In genomic region chr12:113155076-113155771, GRCm38 (mm10) we compare ENCODE assay signal across 8 mouse cellular contexts. TPM values are rescaled to one million over a fixed set of nuclear protein-coding genes. Genes with fewer than 3 reads are reported as not detected.
DNase-seq lines count a peak whose midpoint lies in the region; ATAC-seq and TF ChIP-seq lines count a peak whose summit lies in the region.

No protein-coding gene starts in this region.

- H3K4me2 ChIP-seq in liver, embryonic 12.5 days: peak overlapping the region; percentile 92
- H3K4me2 ChIP-seq in midbrain, postnatal 0 days (ENCODE audit: low read depth, low read length, poor library complexity, severe bottlenecking): peak overlapping the region; percentile 64

- WGBS in liver, embryonic 12.5 days (ENCODE audit: insufficient replicate concordance): 5% methylated on average over 32 of the region's 32 CpGs
- WGBS in midbrain, postnatal 0 days: 5% methylated on average over 32 of the region's 32 CpGs

- H3K9ac ChIP-seq in liver, embryonic 12.5 days: peak overlapping the region; percentile 68
- peak overlapping the region; percentile 58 for H3K9ac ChIP-seq in midbrain, postnatal 0 days (replicated peaks; ENCODE audit: low read length, poor library complexity, severe bottlenecking)

- DNase-seq in spleen, adult 18-20 months: peak; percentile 61 to 62
- DNase-seq in spleen, postnatal 14 days (ENCODE audit: low spot score in 2 of 2): no peak
- peak; percentile 74 for DNase-seq in cerebellum, adult 11-12 months
- DNase-seq in gastrocnemius, postnatal 10 days: peak; percentile 36
- DNase-seq in midbrain, postnatal 0 days (ENCODE audit: low spot score): peak; percentile 39
- DNase-seq in thymus, postnatal 25 days: peak; percentile 74

- no peak for TF ChIP-seq CTCF in midbrain, postnatal 0 days (IDR thresholded peaks at IDR 0.05)

- peaks cover 58% of the 10 kb centered on the region for H3K4me1 ChIP-seq in liver, embryonic 12.5 days
- H3K4me1 ChIP-seq in midbrain, postnatal 0 days (ENCODE audit: insufficient read depth, low read length): peaks cover 10% of the 10 kb centered on the region; the same call in 1 of the 2 replicates

- peak; percentile 5 for ATAC-seq in inflammation-experienced regulatory T-cells, adult 6 months
- no peak for ATAC-seq in liver, embryonic 12.5 days
- ATAC-seq in midbrain, postnatal 0 days (ENCODE audit: low FRiP score): peak; percentile 0; the same call in 1 of the 2 replicates

- H3K4me3 ChIP-seq in liver, embryonic 12.5 days: peak overlapping the region; percentile 78
- H3K4me3 ChIP-seq in midbrain, postnatal 0 days (ENCODE audit: low read depth, low read length): peak overlapping the region; percentile 33

- peak overlapping the region; percentile 67 for H3K27ac ChIP-seq in liver, embryonic 12.5 days
- peak overlapping the region; percentile 60 for H3K27ac ChIP-seq in midbrain, postnatal 0 days (ENCODE audit: low read depth, low read length)

- H3K36me3 ChIP-seq in liver, embryonic 12.5 days: peaks cover 22% of the 10 kb centered on the region
- H3K36me3 ChIP-seq in midbrain, postnatal 0 days (ENCODE audit: insufficient read depth, low read length): no peaks in the 10 kb centered on the region

- peaks cover 33% of the 10 kb centered on the region for H3K27me3 ChIP-seq in liver, embryonic 12.5 days (replicated peaks)
- 0 out of 2 replicates have a peak, but pooled peaks cover 6% of the 10 kb centered on the region for H3K27me3 ChIP-seq in midbrain, postnatal 0 days (ENCODE audit: insufficient read depth, low read length)

- H3K9me3 ChIP-seq in liver, embryonic 12.5 days (replicated peaks): no peaks in the 10 kb centered on the region
- no peaks in the 10 kb centered on the region for H3K9me3 ChIP-seq in midbrain, postnatal 0 days (ENCODE audit: low read length)

RNA-seq across cellular contexts. Expression of gene Tedc1, which starts 1.0 kb away (rescaled TPM):
- 1 to 10 TPM; 2.0 to 2.5 TPM for total RNA-seq in gastrocnemius, postnatal 10 days (2021)
- polyA plus RNA-seq in inflammation-experienced regulatory T-cells, adult 6 months (2017; shearing (Covaris generic)): 10 to 100 TPM in 1 of 3 experiments, 1 to 10 TPM in 1, under 1 TPM in 1; 0.90 to 12.3 (median 3.1) TPM
- polyA plus RNA-seq in liver, embryonic 12.5 days (2016; fragmentation: Nextera tagmentation; extraction: Ambion mirVana): 18.3 and 18.5 TPM in 2 replicates
- 4.3 and 17.0 TPM in 2 replicates for total RNA-seq in midbrain, postnatal 0 days (2014; rRNA removed)
- polyA plus RNA-seq in midbrain, postnatal 0 days (2015; fragmentation: Nextera tagmentation; extraction: Ambion mirVana): 8.8 and 8.9 TPM in 2 replicates

RNA-seq across cellular contexts. Expression of gene Crip1, which starts 9.1 kb away (rescaled TPM):
- total RNA-seq in gastrocnemius, postnatal 10 days (2021): 100 to 1,000 TPM; 143 to 189 TPM
- 1,000 to 10,000 TPM in 1 of 3 experiments, 100 to 1,000 TPM in 2; 839 to 2,286 (median 900) TPM for polyA plus RNA-seq in inflammation-experienced regulatory T-cells, adult 6 months (2017; shearing (Covaris generic))
- polyA plus RNA-seq in liver, embryonic 12.5 days (2016; fragmentation: Nextera tagmentation; extraction: Ambion mirVana): 96.9 and 99.8 TPM in 2 replicates
- total RNA-seq in midbrain, postnatal 0 days (2014; rRNA removed): 2.5 and 3.9 TPM in 2 replicates
- polyA plus RNA-seq in midbrain, postnatal 0 days (2015; fragmentation: Nextera tagmentation; extraction: Ambion mirVana): 25.0 and 26.0 TPM in 2 replicates

RNA-seq across cellular contexts. Expression of gene Crip2, which starts 15.2 kb away (rescaled TPM):
- total RNA-seq in gastrocnemius, postnatal 10 days (2021): 100 to 1,000 TPM in 1 of 2 experiments, 10 to 100 TPM in 1; 94.0 to 102 TPM
- 10 to 100 TPM in 1 of 3 experiments, 1 to 10 TPM in 2; 4.9 to 10.4 (median 6.0) TPM for polyA plus RNA-seq in inflammation-experienced regulatory T-cells, adult 6 months (2017; shearing (Covaris generic))
- 52.1 and 53.5 TPM in 2 replicates for polyA plus RNA-seq in liver, embryonic 12.5 days (2016; fragmentation: Nextera tagmentation; extraction: Ambion mirVana)
- 147 and 185 TPM in 2 replicates for total RNA-seq in midbrain, postnatal 0 days (2014; rRNA removed)
- polyA plus RNA-seq in midbrain, postnatal 0 days (2015; fragmentation: Nextera tagmentation; extraction: Ambion mirVana): 317 and 336 TPM in 2 replicates

RNA-seq across cellular contexts. Expression of gene Tmem121, which starts 30.5 kb away (rescaled TPM):
- total RNA-seq in gastrocnemius, postnatal 10 days (2021): 1 to 10 TPM in 1 of 2 experiments, under 1 TPM in 1; 0.85 to 1.5 TPM
- under 1 TPM in 1 of 3 experiments, not detected in 2; 0.23 TPM for polyA plus RNA-seq in inflammation-experienced regulatory T-cells, adult 6 months (2017; shearing (Covaris generic))
- polyA plus RNA-seq in liver, embryonic 12.5 days (2016; fragmentation: Nextera tagmentation; extraction: Ambion mirVana): 1.0 and 1.2 TPM in 2 replicates
- 80.8 and 89.1 TPM in 2 replicates for total RNA-seq in midbrain, postnatal 0 days (2014; rRNA removed)
- polyA plus RNA-seq in midbrain, postnatal 0 days (2015; fragmentation: Nextera tagmentation; extraction: Ambion mirVana): 63.6 and 67.5 TPM in 2 replicates

RNA-seq across cellular contexts. Expression of gene Mta1, which starts 57.1 kb away (rescaled TPM):
- 10 to 100 TPM; 46.0 to 52.0 TPM for total RNA-seq in gastrocnemius, postnatal 10 days (2021)
- polyA plus RNA-seq in inflammation-experienced regulatory T-cells, adult 6 months (2017; shearing (Covaris generic)): 10 to 100 TPM; 12.1 to 15.0 (median 13.8) TPM
- 7.2 and 7.7 TPM in 2 replicates for polyA plus RNA-seq in liver, embryonic 12.5 days (2016; fragmentation: Nextera tagmentation; extraction: Ambion mirVana)
- total RNA-seq in midbrain, postnatal 0 days (2014; rRNA removed): 48.3 and 55.2 TPM in 2 replicates
- polyA plus RNA-seq in midbrain, postnatal 0 days (2015; fragmentation: Nextera tagmentation; extraction: Ambion mirVana): 15.3 and 16.8 TPM in 2 replicates

Comparison
In these comparisons a context has a peak if more than half of its experiments do, and no peak if none do; other contexts are left out.
1. DNase-seq: peak in spleen, adult 18-20 months (2 of 2), cerebellum, adult 11-12 months (single experiment), gastrocnemius, postnatal 10 days (single experiment), midbrain, postnatal 0 days (single experiment) and thymus, postnatal 25 days (single experiment); none in spleen, postnatal 14 days (0 of 2).